Mouse (Mus musculus) ES-E14 (cell line): ENCODE measurements around the gene Atp13a1. TPM values are rescaled to one million over a fixed set of nuclear protein-coding genes. Genes with fewer than 3 reads are reported as not detected.

Experiments
- DNase-seq: peaks from one replicate; pipeline ENCODE4 v3.0.0-alpha.2; 2013; ENCODE audit warnings: low read depth, low spot score
- H3K27ac ChIP-seq: 2 replicates; pipeline ENCODE4 v1.5.1; 2012; ENCODE audit warnings: low read depth, mild to moderate bottlenecking, low read length, moderate library complexity, mixed read lengths; ENCODE audit not compliant: poor library complexity, insufficient read depth, severe bottlenecking
- H3K36me3 ChIP-seq: 2 replicates; pipeline ENCODE4 v1.6.1; 2012; ENCODE audit warnings: mild to moderate bottlenecking, low read length, moderate library complexity, mixed read lengths; ENCODE audit not compliant: control insufficient read depth, poor library complexity, insufficient read depth, severe bottlenecking
- H3K4me1 ChIP-seq, 2 experiments: fragments of 150-350 bp in 1 of 2; sonication (generic) in 1 of 2; 2 replicates each; pipeline ENCODE4 v1.6.1; 2012; ENCODE audit warnings: low read length in 2 of 2, mild to moderate bottlenecking in 1 of 2, mixed read lengths in 1 of 2; ENCODE audit not compliant: control insufficient read depth in 2 of 2, insufficient read depth in 2 of 2, poor library complexity in 1 of 2
- H3K4me3 ChIP-seq, 2 experiments: fragments of 150-350 bp in 1 of 2; sonication (generic) in 1 of 2; 2 replicates each; pipeline ENCODE4 v1.5.1; 2012; ENCODE audit warnings: low read length in 2 of 2, low read depth in 1 of 2, mild to moderate bottlenecking in 1 of 2, mixed read lengths in 1 of 2; ENCODE audit not compliant: insufficient read depth in 1 of 2, poor library complexity in 1 of 2, severe bottlenecking in 1 of 2
- H3K9ac ChIP-seq: 2 replicates; pipeline ENCODE4 v1.6.1; 2012; ENCODE audit warnings: low read depth, mild to moderate bottlenecking, low read length, mixed read lengths; ENCODE audit not compliant: poor library complexity, insufficient read depth, severe bottlenecking
- H3K9me3 ChIP-seq: fragments of 150-350 bp; sonication (generic); 2 replicates; pipeline ENCODE4 v1.6.1; 2012; ENCODE audit warnings: low read depth, mild to moderate bottlenecking, low read length; ENCODE audit not compliant: control insufficient read depth, insufficient read depth
- CHD2 ChIP-seq: IDR thresholded peaks from 2 replicates; pipeline ENCODE4 v1.6.1; 2014; ENCODE audit warnings: mild to moderate bottlenecking, low read depth, low read length, inconsistent platforms
- HCFC1 ChIP-seq: IDR thresholded peaks from 2 replicates; pipeline ENCODE4 v1.6.1; 2012; ENCODE audit warnings: low read length, inconsistent platforms, borderline replicate concordance; ENCODE audit not compliant: insufficient read depth
- MAFK ChIP-seq: IDR thresholded peaks from 2 replicates; pipeline ENCODE4 v1.6.1; 2014; ENCODE audit warnings: mild to moderate bottlenecking, low read depth, low read length, inconsistent platforms; ENCODE audit not compliant: insufficient read depth
- ZC3H11A ChIP-seq: IDR thresholded peaks from 2 replicates; pipeline ENCODE4 v1.6.1; 2012; ENCODE audit warnings: low read depth, mild to moderate bottlenecking, inconsistent platforms, low read length, borderline replicate concordance
- ZNF384 ChIP-seq: IDR thresholded peaks from 2 replicates; pipeline ENCODE4 v1.6.1; 2012; ENCODE audit warnings: low read depth, low read length, inconsistent platforms
- in situ Hi-C, 2 experiments: fragments of 600-800 bp; cut with MboI; formaldehyde crosslinking; loops; one replicate each; pipeline ENCODE4 v1.15.1; 2025; ENCODE audit warnings: low sequenced_read_pairs in 2 of 2, inconsistent platforms in 1 of 2; ENCODE audit not compliant: unreplicated experiment in 2 of 2
- total RNA-seq: library from RNA; depleted of rRNA; stranded (reverse); fragments of 300-350 nt; gene quantifications from 2 replicates; pipeline ENCODE4 v1.2.3, GENCODE M21; 2012

The Atp13a1 gene
- total RNA-seq, 1 experiment, result 123 TPM

DNA sequence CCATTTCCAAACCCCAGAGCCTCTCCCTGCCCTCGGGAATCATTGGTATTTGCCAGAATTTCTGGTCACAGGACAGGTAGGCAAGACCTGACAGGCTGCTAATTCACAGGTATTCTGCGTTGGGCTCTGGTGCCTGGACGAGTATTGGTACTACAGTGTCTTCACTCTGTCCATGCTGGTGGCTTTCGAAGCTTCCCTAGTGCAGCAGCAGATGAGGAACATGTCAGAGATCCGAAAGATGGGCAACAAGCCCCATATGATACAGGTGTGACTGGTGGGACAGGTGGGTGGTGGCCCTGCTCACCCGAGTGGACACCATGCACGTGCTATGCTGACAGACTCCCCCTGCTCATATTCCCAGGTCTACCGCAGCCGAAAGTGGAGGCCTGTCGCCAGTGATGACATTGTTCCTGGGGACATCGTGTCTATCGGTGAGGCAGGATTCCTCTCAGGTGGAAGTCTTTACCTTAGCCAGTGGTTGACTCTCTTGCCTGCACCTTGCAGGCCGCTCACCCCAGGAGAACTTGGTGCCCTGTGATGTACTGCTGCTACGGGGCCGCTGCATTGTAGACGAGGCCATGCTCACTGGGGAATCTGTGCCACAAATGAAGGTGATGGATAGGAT is 5.9 kb downstream of the Atp13a1 start:
- no peak for DNase-seq
- H3K4me3 ChIP-seq, result no peak overlapping the region
- no peak overlapping the region for H3K9ac ChIP-seq
- H3K36me3 ChIP-seq, result peaks cover 81% of the 10 kb centered on the region
- no peak for TF ChIP-seq CHD2
- TF ChIP-seq ZC3H11A, result no peak
- TF ChIP-seq HCFC1, result no peak
- no peak for TF ChIP-seq ZNF384
- TF ChIP-seq MAFK, result no peak
- H3K4me1 ChIP-seq, result peaks cover 0 to 4% of the 10 kb centered on the region in 2 experiments; a peak in 1 of 4 replicates
- H3K9me3 ChIP-seq, result no peaks in the 10 kb centered on the region
- no peak overlapping the region for H3K27ac ChIP-seq
- in situ Hi-C loops, result no loop called here

DNA sequence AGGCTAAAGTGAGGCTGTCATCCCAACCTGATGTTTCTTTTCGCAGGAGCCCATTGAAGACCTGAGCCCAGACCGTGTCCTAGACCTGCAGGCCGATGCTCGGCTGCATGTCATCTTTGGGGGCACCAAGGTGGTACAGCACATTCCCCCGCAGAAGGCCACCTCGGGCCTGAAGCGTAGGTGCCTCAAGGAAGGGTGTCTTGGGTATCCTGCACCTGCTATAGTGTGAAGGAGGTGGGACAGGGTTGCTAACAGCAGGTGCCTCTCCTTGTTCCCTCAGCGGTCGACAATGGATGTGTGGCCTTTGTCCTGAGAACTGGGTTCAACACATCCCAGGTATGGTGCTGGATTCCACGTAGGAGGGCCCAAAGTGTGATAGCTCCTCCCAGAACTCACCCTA is 6.7 kb downstream of the Atp13a1 start:
- Histone ChIP-seq H3K4me3 (no peak overlapping the region), H3K27ac (no peak overlapping the region), H3K4me1 (peaks cover 0 to 2% of the 10 kb centered on the region in 2 experiments; a peak in 1 of 4 replicates), H3K36me3 (peaks cover 89% of the 10 kb centered on the region), H3K9ac (no peak overlapping the region), H3K9me3 (no peaks in the 10 kb centered on the region)
- TF ChIP-seq ZNF384, result no peak
- no peak for TF ChIP-seq MAFK
- in situ Hi-C loops, result no loop called here
- no peak for DNase-seq

DNA sequence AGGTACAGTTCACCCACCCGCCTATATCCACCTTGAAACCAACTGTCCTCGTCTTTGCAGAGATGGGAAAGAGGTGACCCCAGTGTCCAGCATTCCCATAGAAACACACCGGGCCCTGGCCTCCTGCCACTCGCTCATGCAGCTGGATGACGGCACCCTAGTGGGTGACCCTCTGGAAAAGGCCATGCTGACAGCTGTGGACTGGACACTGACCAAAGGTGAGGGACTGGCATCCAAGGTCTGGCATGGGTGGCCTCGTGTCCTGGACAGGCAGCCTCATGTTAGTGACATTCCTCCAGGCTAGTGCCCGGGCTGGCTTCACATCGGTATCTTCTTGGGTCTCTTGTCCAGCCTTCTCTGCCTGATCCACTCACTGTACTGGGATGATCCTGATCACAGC is 8.3 kb downstream of the Atp13a1 start:
- in situ Hi-C loops, result no loop called here
- H3K36me3 ChIP-seq, result peaks cover 89% of the 10 kb centered on the region
- H3K9ac ChIP-seq, result no peak overlapping the region
- H3K27ac ChIP-seq, result no peak overlapping the region
- no peaks in the 10 kb centered on the region for H3K4me1 ChIP-seq
- no peak for DNase-seq
- no peak overlapping the region for H3K4me3 ChIP-seq
- TF ChIP-seq ZNF384, result no peak
- TF ChIP-seq CHD2, result no peak
- no peak for TF ChIP-seq ZC3H11A
- TF ChIP-seq HCFC1, result no peak
- TF ChIP-seq MAFK, result no peak
- H3K9me3 ChIP-seq, result no peaks in the 10 kb centered on the region

DNA sequence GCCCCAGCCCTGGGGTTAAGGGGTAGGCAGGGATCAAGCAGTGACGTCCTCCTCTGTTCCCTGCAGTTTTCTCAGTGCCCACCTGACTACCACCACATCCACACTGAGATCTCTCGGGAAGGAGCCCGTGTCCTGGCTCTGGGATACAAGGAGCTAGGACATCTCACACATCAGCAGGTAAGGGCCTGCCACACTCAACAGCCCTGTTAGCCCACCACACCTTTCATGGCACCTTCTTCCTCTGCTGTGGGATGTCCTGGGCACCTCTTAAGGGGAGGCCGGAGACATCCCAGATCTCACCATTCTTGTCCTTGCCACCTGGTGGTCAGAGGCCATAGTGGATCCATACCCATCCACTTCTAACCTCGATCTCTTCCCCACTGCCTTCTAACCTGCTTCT is 9.0 kb downstream of the Atp13a1 start:
- no peak overlapping the region for H3K9ac ChIP-seq
- H3K36me3 ChIP-seq, result peaks cover 87% of the 10 kb centered on the region
- no peak for DNase-seq
- in situ Hi-C loops, result no loop called here
- no peak overlapping the region for H3K4me3 ChIP-seq
- TF ChIP-seq ZC3H11A, result no peak
- TF ChIP-seq HCFC1, result no peak
- no peaks in the 10 kb centered on the region for H3K4me1 ChIP-seq
- H3K9me3 ChIP-seq, result no peaks in the 10 kb centered on the region
- H3K27ac ChIP-seq, result no peak overlapping the region

DNA sequence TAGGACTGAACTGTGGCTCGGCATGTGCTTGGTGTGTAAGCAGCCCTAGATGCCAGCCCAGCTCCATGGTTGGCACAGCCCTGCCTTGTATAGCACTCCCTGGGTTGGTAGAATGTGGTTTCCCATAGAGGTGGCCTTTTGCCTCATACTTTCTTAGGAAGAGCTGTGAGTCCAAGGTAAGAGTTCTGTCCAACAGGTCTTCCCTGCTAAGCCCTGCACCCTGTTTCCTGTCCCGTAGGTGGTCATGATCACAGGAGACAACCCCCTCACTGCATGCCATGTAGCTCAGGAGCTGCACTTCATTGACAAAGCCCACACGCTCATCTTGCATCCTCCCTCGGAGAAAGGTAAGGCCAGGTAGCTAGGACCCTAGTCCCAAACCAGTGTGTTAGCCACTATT is 10.8 kb downstream of the Atp13a1 start:
- TF ChIP-seq MAFK, result no peak
- no peak for TF ChIP-seq CHD2
- no peak for TF ChIP-seq HCFC1
- TF ChIP-seq ZC3H11A, result no peak
- no peak for TF ChIP-seq ZNF384
- Histone ChIP-seq H3K27ac (no peak overlapping the region), H3K36me3 (peaks cover 89% of the 10 kb centered on the region), H3K9ac (no peak overlapping the region), H3K4me1 (no peaks in the 10 kb centered on the region; a peak in 1 of 4 replicates), H3K4me3 (no peak overlapping the region), H3K9me3 (no peaks in the 10 kb centered on the region)
- in situ Hi-C loops, result no loop called here
- no peak for DNase-seq
